Mouse (Mus musculus): ENCODE measurements around the gene Ttf1.
"Not testable (repeated sequence)": the region's sequence is repeated elsewhere in the genome, so short reads cannot be mapped to it uniquely, and the experiment has no call there.

The Ttf1 gene

GRCm38 (mm10) chr2:29054991-29055390 is 5.1 kb upstream of the Ttf1 start, which contains the start of gene Cfap77:
Cfap77 (minus strand) TSS chr2:29055066.
- DNase-seq (ENCODE audit: low spot score in 2 of 2) = peak; percentile 24 to 53

- no peak for DNase-seq (ENCODE audit: low spot score in 2 of 2)
Measured at GRCm38 (mm10) chr2:29065796-29066195, 5.7 kb downstream of the Ttf1 start.

DNA sequence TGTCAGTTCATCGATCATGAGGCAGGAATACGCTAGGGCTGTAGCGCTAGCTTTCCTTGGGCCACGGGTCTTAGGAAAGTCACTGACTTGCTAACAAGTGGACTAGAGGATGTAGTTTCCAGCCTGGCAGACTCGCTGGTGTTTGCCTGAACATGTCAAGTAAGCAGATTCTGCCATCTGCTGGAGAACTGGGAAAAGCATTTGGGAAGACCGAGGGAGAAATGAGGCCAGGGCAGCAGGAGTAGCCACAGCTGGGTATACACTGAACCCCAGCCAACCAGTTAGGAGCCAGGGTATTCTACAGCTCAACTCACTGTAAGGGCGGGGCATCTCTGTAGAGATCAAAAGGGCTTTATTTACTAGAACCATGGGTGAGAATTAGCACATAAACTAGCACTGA is 6.3 kb downstream of the Ttf1 start:
- DNase-seq (ENCODE audit: low spot score in 2 of 2) = peak in 1 of 2 experiments; percentile 32

DNA sequence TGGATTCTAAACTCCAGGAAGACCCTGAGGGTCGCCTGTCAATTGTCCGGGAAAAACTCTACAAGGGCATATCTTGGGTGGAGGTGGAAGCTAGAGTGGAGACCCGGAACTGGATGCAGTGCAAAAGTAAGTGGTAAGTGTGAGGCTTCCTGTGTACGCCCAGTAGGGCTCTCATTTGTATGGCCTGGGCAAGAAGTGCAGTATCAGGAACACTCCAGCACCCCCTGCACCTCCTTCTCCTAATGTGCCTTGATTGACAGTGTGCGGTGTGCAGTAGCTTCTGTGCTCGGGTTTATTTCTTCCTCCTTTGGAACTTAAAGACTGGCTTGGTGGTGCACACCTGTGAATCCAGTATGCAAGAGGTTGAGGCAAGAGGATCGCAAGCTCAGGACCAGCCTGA is 14.6 kb downstream of the Ttf1 start:
- no peak for DNase-seq (ENCODE audit: low spot score in 2 of 2)

GRCm38 (mm10) chr2:29075331-29076070 is 15.4 kb downstream of the Ttf1 start:
- DNase-seq (ENCODE audit: low spot score in 2 of 2) = no peak

DNA sequence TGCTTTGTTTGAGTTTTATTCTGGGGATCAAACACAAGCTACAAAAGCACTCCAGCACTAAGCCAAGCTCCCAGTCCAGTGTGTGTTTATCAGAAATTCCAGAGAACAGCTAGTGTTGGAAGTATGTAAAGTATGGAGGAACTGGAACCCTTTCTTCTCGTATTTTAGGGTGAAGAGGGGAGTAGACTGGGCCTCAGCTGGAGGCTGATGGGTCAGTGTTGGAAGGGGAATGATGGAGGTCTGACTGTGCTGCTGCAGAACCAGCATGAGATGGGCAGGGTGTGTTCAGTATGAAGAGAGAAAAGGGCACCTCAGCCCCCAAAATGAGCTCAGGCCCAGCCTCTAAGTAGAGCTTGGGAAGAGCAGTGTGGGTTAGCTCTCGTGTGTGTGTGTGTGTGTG is 16.2 kb downstream of the Ttf1 start:
- DNase-seq (ENCODE audit: low spot score in 2 of 2) = no peak

DNA sequence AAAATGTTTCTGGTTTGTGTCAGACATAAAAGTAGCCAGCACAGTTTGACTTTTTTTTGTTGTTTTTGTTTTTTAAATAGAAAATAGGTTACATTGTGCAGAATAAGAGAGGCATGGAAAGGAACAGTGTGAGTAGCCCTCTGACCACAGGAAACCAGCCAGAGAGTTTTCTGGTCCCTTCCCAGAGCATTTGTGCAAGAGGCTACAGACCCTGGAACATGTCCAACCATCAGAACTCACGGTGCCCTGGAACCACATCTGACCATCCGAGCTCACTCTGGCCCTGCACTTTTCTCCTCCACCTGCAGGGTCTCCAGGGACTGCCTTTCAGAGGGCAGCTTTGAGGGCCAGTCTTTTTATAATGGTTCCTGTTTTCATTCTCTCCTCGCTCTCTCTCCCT is 21.9 kb downstream of the Ttf1 start:
- no peak for DNase-seq (ENCODE audit: low spot score in 2 of 2)

DNA sequence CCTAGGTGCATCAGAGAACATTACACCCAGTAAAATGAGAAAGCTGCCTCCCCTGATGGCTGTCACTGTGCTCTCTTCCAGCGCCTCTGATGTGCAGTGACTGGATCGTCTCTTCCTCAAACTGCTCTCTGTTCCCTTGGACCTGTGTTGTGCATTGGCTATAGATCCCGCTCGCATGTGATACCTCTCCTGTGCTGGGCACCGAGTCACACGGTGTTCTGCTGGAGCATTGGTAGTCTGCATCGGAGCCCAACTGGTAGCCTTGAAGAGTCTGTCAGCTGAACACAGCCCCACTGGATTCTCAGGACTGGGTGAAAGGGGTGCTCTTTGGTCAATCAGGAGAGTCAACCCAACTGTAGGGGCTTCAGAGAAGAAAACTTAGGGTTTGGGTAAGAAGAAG is 26.0 kb downstream of the Ttf1 start:
- no peak for DNase-seq (ENCODE audit: low spot score in 2 of 2)

GRCm38 (mm10) chr2:29089276-29089675 is 29.2 kb downstream of the Ttf1 start:
- DNase-seq (ENCODE audit: low spot score in 2 of 2) = not testable (repeated sequence)

GRCm38 (mm10) chr2:29095674-29096073 is 35.6 kb downstream of the Ttf1 start:
- DNase-seq (ENCODE audit: low spot score in 2 of 2) = no peak

GRCm38 (mm10) chr2:29096751-29097150 is 36.7 kb downstream of the Ttf1 start:
- DNase-seq (ENCODE audit: low spot score in 2 of 2) = no peak

DNA sequence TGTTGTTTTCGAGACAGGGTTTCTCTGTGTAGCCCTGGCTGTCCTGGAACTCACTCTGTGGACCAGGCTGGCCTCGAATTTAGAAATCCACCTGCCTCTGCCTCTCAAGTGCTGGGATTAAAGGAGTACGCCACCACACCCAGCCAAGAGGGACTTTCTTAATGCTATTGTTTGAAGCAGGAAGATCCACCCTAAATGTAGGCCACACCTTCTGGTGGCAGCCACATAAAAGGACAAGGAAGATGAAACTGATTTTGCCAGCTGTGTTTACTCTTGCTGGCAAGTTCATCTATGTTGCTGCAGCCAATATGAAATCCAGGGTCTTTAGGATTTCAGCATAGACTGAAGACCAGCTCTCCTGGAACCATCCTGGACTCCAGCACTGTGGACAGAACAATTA is 37.4 kb downstream of the Ttf1 start:
- no peak for DNase-seq (ENCODE audit: low spot score in 2 of 2)

GRCm38 (mm10) chr2:29097955-29098354 is 37.9 kb downstream of the Ttf1 start:
- not testable (repeated sequence) for DNase-seq (ENCODE audit: low spot score in 2 of 2)

DNA sequence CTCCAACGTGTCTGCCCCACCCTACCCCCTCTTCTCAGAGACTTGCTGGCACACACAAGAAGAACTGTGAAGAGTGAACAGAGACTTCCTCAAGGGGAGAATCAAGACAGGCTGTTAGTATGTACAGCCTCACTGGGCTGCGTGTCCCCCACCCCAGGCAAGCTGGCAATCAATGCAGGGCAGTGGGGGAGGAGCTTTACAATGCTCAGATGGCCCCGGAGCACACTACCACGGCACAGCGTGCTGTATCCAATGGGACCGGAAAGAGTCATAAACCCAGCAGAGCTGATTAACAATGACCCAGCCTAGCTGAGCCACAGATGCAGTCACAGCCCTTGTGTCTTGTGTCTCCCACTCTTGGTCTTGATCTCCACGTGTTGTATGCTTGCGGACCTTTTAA is 38.7 kb downstream of the Ttf1 start:
- DNase-seq (ENCODE audit: low spot score in 2 of 2) = no peak

- no peak for DNase-seq (ENCODE audit: low spot score in 2 of 2)
Measured at GRCm38 (mm10) chr2:29099646-29100045, 39.6 kb downstream of the Ttf1 start.

- DNase-seq (ENCODE audit: low spot score in 2 of 2) = no peak
Measured at GRCm38 (mm10) chr2:29100822-29101534, 40.9 kb downstream of the Ttf1 start.

DNA sequence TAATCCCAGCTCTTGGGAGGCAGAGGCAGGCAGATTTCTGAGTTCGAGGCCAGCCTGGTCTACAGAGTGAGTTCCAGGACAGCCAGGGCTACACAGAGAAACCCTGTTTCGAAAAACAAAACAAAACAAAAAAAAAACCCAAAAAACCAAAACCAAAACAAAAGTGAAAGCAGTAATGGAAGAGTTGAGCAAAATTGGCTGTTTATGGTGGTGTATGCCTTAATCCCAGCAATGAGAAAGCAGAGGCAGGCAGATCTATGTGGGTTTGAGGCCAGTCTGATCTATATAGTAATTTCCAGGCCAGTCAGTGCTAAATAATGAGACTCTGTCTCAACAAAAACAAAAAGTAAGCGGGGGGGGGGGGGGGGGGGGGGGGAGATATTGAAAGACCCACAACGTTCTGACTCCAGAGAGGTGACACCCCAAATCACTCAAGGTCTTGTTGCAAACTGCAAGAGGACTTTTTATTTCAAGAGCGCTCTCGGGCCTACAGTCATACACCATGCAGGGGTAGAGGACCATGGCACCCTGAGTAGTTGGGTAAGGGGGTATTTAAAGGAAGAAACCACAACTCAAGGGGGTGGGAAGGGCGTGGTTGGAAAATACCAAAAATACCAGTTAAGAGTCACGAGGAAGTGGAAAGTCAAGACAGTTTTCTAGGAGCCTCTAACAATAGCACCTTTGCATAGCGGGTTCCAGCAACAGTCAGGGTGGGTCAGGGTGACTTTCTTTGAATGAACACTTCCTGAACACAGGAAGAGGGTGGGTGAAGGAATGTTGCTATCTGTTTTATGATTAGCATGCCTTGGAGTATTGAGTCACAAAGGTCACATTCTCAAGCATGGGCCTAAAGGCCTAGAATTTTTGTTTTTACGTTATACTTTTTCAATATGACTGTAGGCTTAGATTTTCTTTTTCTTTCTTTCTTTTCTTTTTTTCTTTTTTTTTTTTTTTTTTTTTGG is 42.6 kb downstream of the Ttf1 start:
- DNase-seq (ENCODE audit: low spot score in 2 of 2) = not testable (repeated sequence)

GRCm38 (mm10) chr2:29120969-29121368 is 60.9 kb downstream of the Ttf1 start:
- no peak for DNase-seq (ENCODE audit: low spot score in 2 of 2)

GRCm38 (mm10) chr2:29122446-29122845 is 62.4 kb downstream of the Ttf1 start:
- DNase-seq (ENCODE audit: low spot score in 2 of 2) = no peak

DNA sequence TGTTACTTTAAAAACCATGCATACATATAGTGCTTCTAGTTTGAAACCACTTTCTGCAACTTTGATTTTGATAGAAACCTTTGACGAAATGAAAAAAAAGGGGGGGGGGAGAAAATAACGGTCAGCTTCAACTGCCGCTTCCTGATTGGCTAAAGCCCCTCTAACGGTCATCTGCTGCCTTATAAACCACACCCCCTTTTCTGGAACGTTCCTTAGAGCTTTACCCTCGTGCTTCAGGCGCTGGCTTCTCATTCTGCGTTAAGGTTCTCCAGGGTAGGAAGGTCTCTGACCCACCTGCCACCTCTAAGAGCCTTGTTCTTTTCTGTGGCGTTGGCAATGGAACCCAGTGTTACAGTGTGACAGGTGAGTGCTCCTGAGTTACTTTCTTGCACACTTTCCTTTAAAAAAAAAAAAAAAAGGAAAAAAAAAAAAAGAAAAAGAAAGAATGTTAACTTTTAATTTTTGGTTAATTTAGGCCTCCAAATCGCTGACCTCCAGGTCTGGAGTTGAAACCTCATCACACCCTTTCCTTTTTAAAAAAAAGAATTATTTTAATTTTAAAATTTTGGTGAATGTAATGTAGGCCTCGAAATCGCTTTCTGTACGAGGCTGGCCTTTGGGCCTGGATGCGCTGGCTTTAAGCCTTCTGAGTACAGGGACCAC is 64.0 kb downstream of the Ttf1 start, which contains the start of gene Setx:
Setx (plus strand) TSS at position 275 of the 663 bp plus-strand sequence.
- DNase-seq (ENCODE audit: low spot score in 2 of 2) = no peak

GRCm38 (mm10) chr2:29124571-29124935 is 64.5 kb downstream of the Ttf1 start:
- no peak for DNase-seq (ENCODE audit: low spot score in 2 of 2)

All from frontal cortex, postnatal 36 days (tissue).